Mouse (Mus musculus): ENCODE data around the gene Tmem161a.

The Tmem161a gene

GRCm38 (mm10) chr8:70160015-70160414 lies 12.1 kb upstream of the Tmem161a start:
- no peak for DNase-seq (ENCODE audit: low read depth, low spot score)

- DNase-seq (ENCODE audit: low read depth, low spot score), result no peak
Observed at GRCm38 (mm10) chr8:70163316-70163715, 8.8 kb upstream of the Tmem161a start.

- DNase-seq (ENCODE audit: low read depth, low spot score), result peak; percentile 57
Observed at GRCm38 (mm10) chr8:70166504-70167110, 5.5 kb upstream of the Tmem161a start.

- no peak for DNase-seq (ENCODE audit: low read depth, low spot score)
Observed at GRCm38 (mm10) chr8:70170116-70170515, 2.0 kb upstream of the Tmem161a start.

- DNase-seq (ENCODE audit: low read depth, low spot score), result no peak
Observed at GRCm38 (mm10) chr8:70170748-70171147, 1.4 kb upstream of the Tmem161a start.

GRCm38 (mm10) chr8:70171240-70171639 lies 916 bp upstream of the Tmem161a start:
- no peak for DNase-seq (ENCODE audit: low read depth, low spot score)

- DNase-seq (ENCODE audit: low read depth, low spot score), result no peak
Observed at GRCm38 (mm10) chr8:70173320-70173719, 1.2 kb downstream of the Tmem161a start.

GRCm38 (mm10) chr8:70174079-70174478 lies 1.9 kb downstream of the Tmem161a start:
- DNase-seq (ENCODE audit: low read depth, low spot score), result peak; percentile 65

GRCm38 (mm10) chr8:70178231-70178630 lies 6.1 kb downstream of the Tmem161a start:
- DNase-seq (ENCODE audit: low read depth, low spot score), result no peak

GRCm38 (mm10) chr8:70179082-70179481 lies 6.9 kb downstream of the Tmem161a start:
- DNase-seq (ENCODE audit: low read depth, low spot score), result peak; percentile 44

- DNase-seq (ENCODE audit: low read depth, low spot score), result no peak
Observed at GRCm38 (mm10) chr8:70181212-70181902, 9.2 kb downstream of the Tmem161a start.

- no peak for DNase-seq (ENCODE audit: low read depth, low spot score)
Observed at GRCm38 (mm10) chr8:70181903-70182252, 9.7 kb downstream of the Tmem161a start.

- DNase-seq (ENCODE audit: low read depth, low spot score), result no peak
Observed at GRCm38 (mm10) chr8:70183194-70183593, 11.0 kb downstream of the Tmem161a start.

- no peak for DNase-seq (ENCODE audit: low read depth, low spot score)
Observed at GRCm38 (mm10) chr8:70188707-70189106, 16.6 kb downstream of the Tmem161a start.

- DNase-seq (ENCODE audit: low read depth, low spot score), result no peak
Observed at GRCm38 (mm10) chr8:70193238-70193637, 21.1 kb downstream of the Tmem161a start.

GRCm38 (mm10) chr8:70194191-70194590 lies 22.0 kb downstream of the Tmem161a start:
- no peak for DNase-seq (ENCODE audit: low read depth, low spot score)

- DNase-seq (ENCODE audit: low read depth, low spot score), result no peak
Observed at GRCm38 (mm10) chr8:70195762-70196161, 23.6 kb downstream of the Tmem161a start.

- DNase-seq (ENCODE audit: low read depth, low spot score), result no peak
Observed at GRCm38 (mm10) chr8:70197603-70198002, 25.4 kb downstream of the Tmem161a start.

GRCm38 (mm10) chr8:70200098-70200681 lies 28.0 kb downstream of the Tmem161a start:
- DNase-seq (ENCODE audit: low read depth, low spot score), result peak; percentile 86

- DNase-seq (ENCODE audit: low read depth, low spot score), result no peak
Observed at GRCm38 (mm10) chr8:70201417-70201816, 29.3 kb downstream of the Tmem161a start.

- DNase-seq (ENCODE audit: low read depth, low spot score), result peak; percentile 68
Observed at GRCm38 (mm10) chr8:70203072-70203471, 30.9 kb downstream of the Tmem161a start.

- DNase-seq (ENCODE audit: low read depth, low spot score), result peak; percentile 38
Observed at GRCm38 (mm10) chr8:70204757-70205156, 32.6 kb downstream of the Tmem161a start.

- DNase-seq (ENCODE audit: low read depth, low spot score), result no peak
Observed at GRCm38 (mm10) chr8:70208130-70208529, 36.0 kb downstream of the Tmem161a start.
